Mouse (Mus musculus) heart, adult 2 months (tissue): ENCODE results near the gene Mgmt. TPM values are rescaled to one million over a fixed set of nuclear protein-coding genes. Genes with fewer than 3 reads are reported as not detected.

Source experiments
- DNase-seq, 2 experiments: peaks; one replicate each; pipeline ENCODE4 v3.0.0; 2021
- H3K27ac ChIP-seq: fragments of 200-600 bp; 2 replicates; pipeline ENCODE4 v1.8.1; 2022
- H3K27me3 ChIP-seq: fragments of 200-500 bp; 2 replicates; pipeline ENCODE4 v1.6.1; 2012; ENCODE audit warnings: mild to moderate bottlenecking, low read length, inconsistent platforms, mixed read lengths; ENCODE audit not compliant: control insufficient read depth, insufficient read depth
- H3K36me3 ChIP-seq: fragments of 200-500 bp; 2 replicates; pipeline ENCODE4 v1.6.1; 2012; ENCODE audit warnings: low read length, inconsistent platforms; ENCODE audit not compliant: control insufficient read depth, insufficient read depth
- H3K4me1 ChIP-seq: fragments of 200-500 bp; 2 replicates; pipeline ENCODE4 v1.6.1; 2011; ENCODE audit warnings: low read length; ENCODE audit not compliant: control insufficient read depth, insufficient read depth
- H3K4me3 ChIP-seq: fragments of 200-600 bp; 2 replicates; pipeline ENCODE4 v1.8.1; 2022
- H3K79me2 ChIP-seq: fragments of 200-500 bp; replicated peaks from 2 replicates; pipeline ENCODE4 v1.6.1; 2012; ENCODE audit warnings: mild to moderate bottlenecking, inconsistent platforms, low read length, moderate library complexity, mixed read lengths; ENCODE audit not compliant: control insufficient read depth, insufficient read depth
- H3K9ac ChIP-seq: fragments of 200-500 bp; 2 replicates; pipeline ENCODE4 v1.6.1; 2012; ENCODE audit warnings: low read depth, mild to moderate bottlenecking, control low read depth, inconsistent platforms, low read length, mixed read lengths
- CTCF ChIP-seq: fragments of 200-600 bp; IDR thresholded peaks from 2 replicates; pipeline ENCODE4 v1.8.1; 2022; ENCODE audit warnings: antibody characterized with exemption, mild to moderate bottlenecking, moderate library complexity
- EP300 ChIP-seq: fragments of 200-500 bp; IDR thresholded peaks from 2 replicates; pipeline ENCODE4 v1.6.1; 2011; ENCODE audit warnings: low read depth, low read length, control low read depth; ENCODE audit not compliant: insufficient read depth
- POLR2A ChIP-seq: fragments of 200-500 bp; IDR thresholded peaks from 2 replicates; pipeline ENCODE4 v1.6.1; 2011; ENCODE audit warnings: mild to moderate bottlenecking, low read depth, low read length, control low read depth; ENCODE audit not compliant: insufficient read depth
- WGBS: fragments of 180-500 bp; shearing (Covaris S2); methylation state at CpG from one replicate; pipeline ENCODE4 v1.1.7; 2018; 5-methylcytosine and 5-hydroxymethylcytosine counted together
- intact Hi-C: fragments of 180-260 bp; cut with DNase I; formaldehyde crosslinking; loops from one replicate; pipeline ENCODE4 v1.15.1; 2025
- polyA plus RNA-seq: library from polyadenylated mRNA; depleted of rRNA; stranded (reverse); fragments of >200 nt; gene quantifications from 2 replicates; pipeline ENCODE4 v1.2.3, GENCODE M21; 2012
- total RNA-seq, 2 experiments: library from RNA; stranded (reverse); gene quantifications; 2 replicates each; pipeline ENCODE4 v1.2.3; 2021

Gene Mgmt
- total and polyA plus RNA-seq, 3 experiments = 3.6 to 3.8 (median 3.7) TPM

DNA sequence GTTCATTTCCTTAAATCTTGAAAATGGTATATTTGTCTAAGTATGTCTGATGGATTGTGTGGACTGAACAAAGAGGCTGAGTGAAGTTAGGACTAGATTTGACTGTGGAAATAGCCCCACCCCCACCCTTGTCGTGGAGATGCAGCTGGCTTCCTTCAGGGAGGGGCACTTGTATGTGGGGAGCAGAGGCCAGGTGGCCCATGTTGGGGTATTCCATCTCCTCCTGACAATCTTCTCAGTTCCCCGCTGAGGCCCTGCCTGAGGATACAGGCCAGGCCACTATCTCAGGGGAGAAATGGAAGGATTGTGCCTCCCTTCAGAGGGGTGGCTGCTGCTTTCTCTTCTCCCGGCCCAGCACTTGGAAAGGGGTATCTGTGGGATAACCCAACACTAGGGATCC is 58.8 kb downstream of the Mgmt start:
- Histone ChIP-seq H3K4me1 (no peaks in the 10 kb centered on the region), H3K9ac (no peak overlapping the region), H3K27me3 (no peaks in the 10 kb centered on the region), H3K79me2 (no peaks in the 10 kb centered on the region), H3K27ac (no peak overlapping the region), H3K4me3 (no peak overlapping the region), H3K36me3 (no peaks in the 10 kb centered on the region)
- WGBS = 67% methylated on average over 3 of the region's 3 CpGs
- intact Hi-C loops = no loop called here
- TF ChIP-seq EP300 (no peak), POLR2A (no peak)
- no peak for DNase-seq

GRCm38 (mm10) chr7:136972361-136972760 is 77.9 kb downstream of the Mgmt start:
- H3K36me3 ChIP-seq = no peaks in the 10 kb centered on the region
- 95% methylated on average over 7 of the region's 7 CpGs for WGBS
- H3K27ac ChIP-seq = no peak overlapping the region
- H3K79me2 ChIP-seq = no peaks in the 10 kb centered on the region
- H3K4me1 ChIP-seq = peaks cover 1% of the 10 kb centered on the region; the same call in 1 of the 2 replicates
- no peak for TF ChIP-seq CTCF
- TF ChIP-seq POLR2A = no peak
- TF ChIP-seq EP300 = no peak
- DNase-seq = no peak
- intact Hi-C loops = no loop called here
- H3K4me3 ChIP-seq = no peak overlapping the region
- no peak overlapping the region for H3K9ac ChIP-seq
- no peaks in the 10 kb centered on the region for H3K27me3 ChIP-seq

GRCm38 (mm10) chr7:136975001-136975400 is 80.6 kb downstream of the Mgmt start:
- DNase-seq = no peak
- Histone ChIP-seq H3K9ac (no peak overlapping the region), H3K27me3 (no peaks in the 10 kb centered on the region), H3K4me1 (peaks cover 1% of the 10 kb centered on the region; the same call in 1 of the 2 replicates), H3K79me2 (no peaks in the 10 kb centered on the region), H3K36me3 (no peaks in the 10 kb centered on the region), H3K4me3 (no peak overlapping the region), H3K27ac (no peak overlapping the region)
- TF ChIP-seq CTCF (no peak), EP300 (no peak), POLR2A (no peak)
- 78% methylated on average over 5 of the region's 5 CpGs for WGBS
- intact Hi-C loops = no loop called here

DNA sequence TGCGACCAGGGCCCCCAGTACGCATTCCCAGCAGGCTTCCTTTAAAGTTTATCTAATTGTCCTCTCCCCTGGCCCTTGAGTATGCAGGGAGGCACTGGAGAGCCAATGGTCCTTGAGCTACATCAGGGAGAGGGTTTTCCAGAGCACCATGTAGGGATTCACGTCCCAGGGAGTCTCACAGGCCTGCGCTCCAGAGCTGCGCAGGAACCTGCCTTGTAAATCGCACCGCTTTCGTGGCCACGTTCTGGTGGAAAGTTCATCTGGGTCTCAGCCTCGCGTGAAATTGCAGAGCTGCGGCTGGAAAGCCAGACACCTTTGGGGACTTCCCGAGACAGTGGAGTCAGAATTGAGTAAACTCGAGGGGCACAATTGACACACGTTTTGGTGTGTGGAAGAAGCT is 103.0 kb downstream of the Mgmt start:
- H3K4me3 ChIP-seq = no peak overlapping the region
- 92% methylated on average over 15 of the region's 15 CpGs for WGBS
- H3K79me2 ChIP-seq = no peaks in the 10 kb centered on the region
- no peaks in the 10 kb centered on the region for H3K27me3 ChIP-seq
- TF ChIP-seq POLR2A = no peak
- no peak for TF ChIP-seq EP300
- TF ChIP-seq CTCF = no peak
- DNase-seq = no peak
- intact Hi-C loops = no loop called here
- H3K4me1 ChIP-seq = peaks cover 3% of the 10 kb centered on the region
- H3K9ac ChIP-seq = no peak overlapping the region
- H3K36me3 ChIP-seq = no peaks in the 10 kb centered on the region
- H3K27ac ChIP-seq = no peak overlapping the region

DNA sequence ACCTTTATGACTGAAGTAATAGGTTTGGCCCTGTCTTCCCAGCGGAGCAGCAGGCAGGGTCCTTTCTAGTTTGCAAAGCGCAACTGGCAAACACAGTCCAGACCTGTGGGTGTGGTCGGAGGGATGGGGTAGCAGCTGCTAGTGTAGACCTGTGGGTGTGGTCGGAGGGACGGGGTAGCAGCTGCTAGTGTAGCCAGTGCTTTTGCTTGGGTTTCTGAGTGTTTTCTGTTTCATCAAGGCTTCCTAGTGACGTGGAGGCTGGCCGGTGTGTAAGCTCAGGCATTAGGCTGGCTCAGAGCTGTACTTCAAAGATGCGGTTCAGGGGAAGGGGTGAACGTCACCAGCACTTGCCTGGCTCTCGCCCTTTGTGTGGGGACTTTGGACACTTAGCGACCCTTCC is 106.3 kb downstream of the Mgmt start:
- TF ChIP-seq CTCF (no peak), EP300 (no peak), POLR2A (no peak)
- Histone ChIP-seq H3K4me1 (peaks cover 3% of the 10 kb centered on the region), H3K9ac (no peak overlapping the region), H3K27ac (no peak overlapping the region), H3K27me3 (no peaks in the 10 kb centered on the region), H3K79me2 (no peaks in the 10 kb centered on the region), H3K4me3 (no peak overlapping the region), H3K36me3 (no peaks in the 10 kb centered on the region)
- DNase-seq = no peak
- 94% methylated on average over 11 of the region's 11 CpGs for WGBS
- intact Hi-C loops = no loop called here

DNA sequence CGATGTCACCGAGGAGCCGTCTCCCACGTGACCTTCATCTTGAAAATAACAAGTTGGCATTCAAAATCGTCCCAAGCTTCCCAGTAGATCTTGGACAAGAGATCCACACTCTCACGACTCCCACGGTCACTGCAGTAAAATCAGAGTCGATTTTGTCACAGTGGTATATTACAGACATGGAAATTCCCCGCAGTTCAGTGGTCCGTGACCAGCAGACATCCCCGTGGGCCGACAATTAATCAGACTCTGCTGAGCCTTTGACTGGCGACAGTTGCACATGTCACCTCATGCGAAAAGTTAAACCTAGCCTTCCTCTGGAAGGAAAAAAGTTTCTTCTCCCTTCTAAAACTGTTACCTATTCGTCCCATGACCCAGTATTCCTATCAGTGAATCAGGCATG is 106.8 kb downstream of the Mgmt start:
- Histone ChIP-seq H3K4me1 (peaks cover 3% of the 10 kb centered on the region), H3K27me3 (no peaks in the 10 kb centered on the region), H3K27ac (no peak overlapping the region), H3K36me3 (no peaks in the 10 kb centered on the region), H3K79me2 (no peaks in the 10 kb centered on the region), H3K4me3 (no peak overlapping the region), H3K9ac (no peak overlapping the region)
- TF ChIP-seq POLR2A = no peak
- no peak for TF ChIP-seq CTCF
- no peak for TF ChIP-seq EP300
- intact Hi-C loops = no loop called here
- no peak for DNase-seq
- WGBS = 89% methylated on average over 15 of the region's 15 CpGs

- TF ChIP-seq POLR2A = no peak
- no peak for TF ChIP-seq CTCF
- no peak for TF ChIP-seq EP300
- intact Hi-C loops = no loop called here
- Histone ChIP-seq H3K4me3 (no peak overlapping the region), H3K79me2 (no peaks in the 10 kb centered on the region), H3K4me1 (peaks cover 3% of the 10 kb centered on the region), H3K9ac (no peak overlapping the region), H3K27me3 (no peaks in the 10 kb centered on the region), H3K36me3 (no peaks in the 10 kb centered on the region), H3K27ac (no peak overlapping the region)
- 17% methylated on average over 5 of the region's 5 CpGs for WGBS
- peak; percentile 20 to 23 for DNase-seq
These were observed 107.4 kb downstream of the Mgmt start for GRCm38 (mm10) chr7:137001783-137002182.
